Mouse (Mus musculus): ENCODE measurements around the gene Cdh22. TPM values are rescaled to one million over a fixed set of nuclear protein-coding genes. Genes with fewer than 3 reads are reported as not detected.

The Cdh22 gene
- polyA plus RNA-seq, 1 experiment from 2014 or later = 0.15 TPM

GRCm38 (mm10) chr2:165078045-165078444 lies 156.6 kb downstream of the Cdh22 start:
- H3K27ac ChIP-seq = no peak overlapping the region
- H3K27me3 ChIP-seq = peaks cover 81% of the 10 kb centered on the region
- H3K9ac ChIP-seq = no peak overlapping the region
- 52% methylated on average over 8 of the region's 8 CpGs for WGBS
- ATAC-seq (replicated peaks; ENCODE audit: insufficient number of reproducible peaks, insufficient read depth, low FRiP score, low read depth) = no peak
- H3K4me1 ChIP-seq (replicated peaks) = peaks cover 12% of the 10 kb centered on the region; the same call in 1 of the 2 replicates
- no peaks in the 10 kb centered on the region for H3K9me3 ChIP-seq (replicated peaks)
- H3K36me3 ChIP-seq = no peaks in the 10 kb centered on the region
- no peak overlapping the region for H3K4me2 ChIP-seq
- H3K4me3 ChIP-seq = no peak overlapping the region

DNA sequence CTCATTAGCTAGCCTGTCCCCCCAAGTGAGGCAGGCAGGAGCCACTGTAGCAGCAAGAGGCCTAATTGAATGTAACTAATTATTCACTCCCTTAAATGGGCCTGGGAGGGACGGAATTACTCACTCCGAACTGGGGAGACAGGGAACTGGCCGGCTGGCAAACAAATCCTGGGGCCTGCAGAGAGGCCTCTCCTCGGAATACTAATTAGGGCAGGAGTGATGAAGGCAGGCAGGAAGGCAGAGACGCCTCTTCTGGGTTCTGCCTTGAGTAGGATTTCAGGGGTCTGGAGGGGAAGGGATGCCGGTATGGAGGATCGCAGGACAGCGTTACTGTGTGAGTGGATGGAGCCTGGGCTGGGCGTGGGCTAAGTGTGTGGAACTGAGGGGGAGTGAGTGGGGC lies 157.6 kb downstream of the Cdh22 start:
- Histone ChIP-seq H3K27me3 (peaks cover 90% of the 10 kb centered on the region), H3K36me3 (no peaks in the 10 kb centered on the region), H3K9me3 (replicated peaks) (no peaks in the 10 kb centered on the region), H3K27ac (no peak overlapping the region), H3K4me2 (no peak overlapping the region), H3K9ac (no peak overlapping the region), H3K4me1 (replicated peaks) (peaks cover 12% of the 10 kb centered on the region; the same call in 1 of the 2 replicates), H3K4me3 (no peak overlapping the region)
- no peak for ATAC-seq (replicated peaks; ENCODE audit: insufficient number of reproducible peaks, insufficient read depth, low FRiP score, low read depth)
- WGBS = 8% methylated on average over 9 of the region's 9 CpGs

DNA sequence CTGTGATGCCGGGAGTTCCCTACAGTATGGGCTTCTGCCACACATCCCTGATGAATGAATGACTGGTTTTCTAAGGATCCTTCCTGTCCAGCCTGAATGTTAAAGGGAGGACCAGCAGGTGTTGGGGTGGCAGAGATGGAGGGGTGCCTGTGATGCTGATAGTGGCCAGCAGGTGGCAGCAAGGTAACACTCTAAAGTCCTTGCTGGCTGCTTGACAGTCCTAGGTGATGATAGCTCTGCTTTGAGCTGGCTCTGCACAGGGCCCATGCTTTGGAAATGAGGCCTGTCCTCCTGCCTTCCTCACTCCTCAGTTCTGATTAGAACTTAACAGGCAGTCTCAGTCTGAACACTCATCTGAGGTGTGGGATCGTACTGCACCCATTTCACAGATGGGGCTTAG lies 159.7 kb downstream of the Cdh22 start:
- no peak overlapping the region for H3K4me2 ChIP-seq
- H3K36me3 ChIP-seq = no peaks in the 10 kb centered on the region
- WGBS = 33% methylated on average over 2 of the region's 2 CpGs
- no peak overlapping the region for H3K4me3 ChIP-seq
- no peaks in the 10 kb centered on the region for H3K9me3 ChIP-seq (replicated peaks)
- H3K9ac ChIP-seq = no peak overlapping the region
- H3K27me3 ChIP-seq = peaks cover 91% of the 10 kb centered on the region
- H3K4me1 ChIP-seq (replicated peaks) = peaks cover 15% of the 10 kb centered on the region; the same call in 1 of the 2 replicates
- no peak overlapping the region for H3K27ac ChIP-seq
- no peak for ATAC-seq (replicated peaks; ENCODE audit: insufficient number of reproducible peaks, insufficient read depth, low FRiP score, low read depth)

GRCm38 (mm10) chr2:165074081-165074884 lies 160.4 kb downstream of the Cdh22 start:
- Histone ChIP-seq H3K4me3 (no peak overlapping the region), H3K4me2 (no peak overlapping the region), H3K27ac (no peak overlapping the region), H3K27me3 (peaks cover 91% of the 10 kb centered on the region), H3K4me1 (replicated peaks) (peaks cover 15% of the 10 kb centered on the region; the same call in 1 of the 2 replicates), H3K9me3 (replicated peaks) (no peaks in the 10 kb centered on the region), H3K9ac (no peak overlapping the region), H3K36me3 (no peaks in the 10 kb centered on the region)
- ATAC-seq (replicated peaks; ENCODE audit: insufficient number of reproducible peaks, insufficient read depth, low FRiP score, low read depth) = peak; percentile 62
- 28% methylated on average over 11 of the region's 11 CpGs for WGBS

DNA sequence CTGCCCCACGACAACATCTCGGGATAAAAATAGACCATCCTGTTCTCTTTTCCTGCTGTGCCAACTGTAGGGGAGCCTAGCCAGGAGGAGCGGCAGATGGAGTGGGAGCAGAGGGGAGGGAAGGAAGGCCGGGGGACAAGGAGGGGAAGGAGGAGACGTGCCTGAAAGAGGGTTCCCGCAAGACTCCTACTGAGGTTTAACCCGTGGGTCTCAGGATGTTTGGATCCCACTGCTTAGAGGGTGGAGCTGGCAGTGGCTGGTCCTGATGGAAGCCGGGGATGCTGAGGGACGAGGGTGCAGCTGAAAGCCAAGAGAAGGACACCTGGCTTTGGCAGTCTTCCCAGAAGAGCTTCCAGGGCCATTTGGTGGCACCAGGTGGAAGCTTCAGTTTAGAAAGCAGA lies 161.3 kb downstream of the Cdh22 start:
- H3K4me3 ChIP-seq = no peak overlapping the region
- H3K4me2 ChIP-seq = no peak overlapping the region
- H3K4me1 ChIP-seq (replicated peaks) = peaks cover 15% of the 10 kb centered on the region; the same call in 1 of the 2 replicates
- H3K9ac ChIP-seq = no peak overlapping the region
- H3K9me3 ChIP-seq (replicated peaks) = no peaks in the 10 kb centered on the region
- 13% methylated on average over 9 of the region's 9 CpGs for WGBS
- ATAC-seq (replicated peaks; ENCODE audit: insufficient number of reproducible peaks, insufficient read depth, low FRiP score, low read depth) = no peak
- H3K36me3 ChIP-seq = no peaks in the 10 kb centered on the region
- H3K27ac ChIP-seq = no peak overlapping the region
- H3K27me3 ChIP-seq = peaks cover 87% of the 10 kb centered on the region

GRCm38 (mm10) chr2:165070096-165070816 lies 164.4 kb downstream of the Cdh22 start:
- H3K27me3 ChIP-seq = peaks cover 64% of the 10 kb centered on the region
- H3K9me3 ChIP-seq (replicated peaks) = no peaks in the 10 kb centered on the region
- peaks cover 15% of the 10 kb centered on the region; the same call in 1 of the 2 replicates for H3K4me1 ChIP-seq (replicated peaks)
- WGBS = 24% methylated on average over 23 of the region's 23 CpGs
- H3K4me2 ChIP-seq = no peak overlapping the region
- no peak for ATAC-seq (replicated peaks; ENCODE audit: insufficient number of reproducible peaks, insufficient read depth, low FRiP score, low read depth)
- no peak overlapping the region for H3K9ac ChIP-seq
- no peaks in the 10 kb centered on the region for H3K36me3 ChIP-seq
- H3K27ac ChIP-seq = no peak overlapping the region
- no peak overlapping the region for H3K4me3 ChIP-seq

GRCm38 (mm10) chr2:165068806-165069205 lies 165.8 kb downstream of the Cdh22 start:
- H3K4me1 ChIP-seq (replicated peaks) = peaks cover 6% of the 10 kb centered on the region; the same call in 1 of the 2 replicates
- no peak for ATAC-seq (replicated peaks; ENCODE audit: insufficient number of reproducible peaks, insufficient read depth, low FRiP score, low read depth)

GRCm38 (mm10) chr2:165064489-165064888 lies 170.2 kb downstream of the Cdh22 start:
- Histone ChIP-seq H3K36me3 (no peaks in the 10 kb centered on the region), H3K4me3 (no peak overlapping the region), H3K27me3 (peaks cover 15% of the 10 kb centered on the region; the same call in 1 of the 2 replicates), H3K9me3 (replicated peaks) (no peaks in the 10 kb centered on the region), H3K9ac (no peak overlapping the region), H3K4me1 (replicated peaks) (no peaks in the 10 kb centered on the region), H3K4me2 (no peak overlapping the region), H3K27ac (no peak overlapping the region)
- WGBS = 45% methylated on average over 7 of the region's 7 CpGs
- no peak for ATAC-seq (replicated peaks; ENCODE audit: insufficient number of reproducible peaks, insufficient read depth, low FRiP score, low read depth)

More at GRCm38 (mm10) chr2:165068806-165069205, 165.8 kb downstream of the Cdh22 start:
- no peak overlapping the region for H3K27ac ChIP-seq
- no peak overlapping the region for H3K4me3 ChIP-seq
- no peaks in the 10 kb centered on the region for H3K36me3 ChIP-seq
- H3K27me3 ChIP-seq = peaks cover 54% of the 10 kb centered on the region
- no peak overlapping the region for H3K4me2 ChIP-seq
- H3K9ac ChIP-seq = no peak overlapping the region
- H3K9me3 ChIP-seq (replicated peaks) = no peaks in the 10 kb centered on the region
- WGBS = 67% methylated on average over 2 of the region's 2 CpGs

- H3K27me3 ChIP-seq = peaks cover 12% of the 10 kb centered on the region; the same call in 1 of the 2 replicates
- no peak for ATAC-seq (replicated peaks; ENCODE audit: insufficient number of reproducible peaks, insufficient read depth, low FRiP score, low read depth)
- H3K9ac ChIP-seq = no peak overlapping the region
- H3K9me3 ChIP-seq (replicated peaks) = no peaks in the 10 kb centered on the region
- WGBS = 61% methylated on average over 16 of the region's 16 CpGs
- no peak overlapping the region for H3K4me2 ChIP-seq
- H3K4me3 ChIP-seq = no peak overlapping the region
- no peaks in the 10 kb centered on the region for H3K36me3 ChIP-seq
- no peak overlapping the region for H3K27ac ChIP-seq
- H3K4me1 ChIP-seq (replicated peaks) = no peaks in the 10 kb centered on the region
These were observed 172.8 kb downstream of the Cdh22 start for GRCm38 (mm10) chr2:165061638-165062433.
